Mouse (Mus musculus): Measurements from ENCODE around the gene Upp1.

Gene Upp1

GRCm38 (mm10) chr11:9159953-9160352, 42.0 kb downstream of the Upp1 start:
- no peak for DNase-seq (ENCODE audit: low read depth, low spot score)

GRCm38 (mm10) chr11:9167331-9167730, 49.4 kb downstream of the Upp1 start:
- no peak for DNase-seq (ENCODE audit: low read depth, low spot score)

GRCm38 (mm10) chr11:9181477-9181876, 63.6 kb downstream of the Upp1 start:
- DNase-seq (ENCODE audit: low read depth, low spot score), result no peak
